Mouse (Mus musculus) T-helper 17 cell (primary cell): ENCODE measurements around the gene Fam71d.

ENCODE experiments used
- in situ Hi-C, 2 experiments: fragments of 300-600 bp; cut with MboI, MseI; formaldehyde crosslinking; loops; 1 replicate in 1 of 2; 2 replicates in 1 of 2; pipeline ENCODE4 v1.15.1; 2025; ENCODE audit warnings: high pct_unique_total_duplicates in 2 of 2

Fam71d gene

DNA sequence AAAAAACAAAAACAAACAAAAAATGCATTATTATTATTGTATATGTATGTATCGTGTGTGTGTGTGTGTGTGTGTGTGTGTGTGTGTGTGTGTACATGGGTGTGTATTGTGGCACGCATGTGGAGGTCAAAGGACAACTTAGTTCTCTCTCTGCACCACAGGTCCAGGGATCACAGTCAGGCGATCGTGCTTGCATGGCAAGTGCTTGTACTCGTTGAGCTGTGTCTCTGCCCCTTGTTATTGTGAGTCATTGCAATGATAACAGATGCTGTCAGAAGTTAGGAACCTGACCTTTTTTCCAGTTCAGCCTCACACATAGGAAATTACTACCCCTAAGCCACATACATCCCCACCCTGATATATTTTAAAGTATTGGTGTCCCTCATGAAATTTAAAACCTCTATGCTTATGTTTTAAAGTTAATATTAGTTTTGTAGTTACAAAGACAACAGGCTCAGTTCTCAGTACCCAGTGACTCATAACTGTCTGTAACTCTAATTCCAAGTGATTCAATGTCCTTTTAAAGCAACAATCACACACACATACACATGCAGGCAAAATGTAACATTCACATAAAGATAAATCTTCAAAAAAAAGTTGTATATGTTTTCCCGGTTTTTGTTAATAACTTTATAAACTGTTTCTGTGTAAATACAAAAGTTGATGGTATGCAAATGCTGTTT is 77.8 kb downstream of the Fam71d start:
- in situ Hi-C loops, result no loop called here

- in situ Hi-C loops, result no loop called here
Observed at GRCm38 (mm10) chr12:78773211-78773610, 81.9 kb downstream of the Fam71d start.

DNA sequence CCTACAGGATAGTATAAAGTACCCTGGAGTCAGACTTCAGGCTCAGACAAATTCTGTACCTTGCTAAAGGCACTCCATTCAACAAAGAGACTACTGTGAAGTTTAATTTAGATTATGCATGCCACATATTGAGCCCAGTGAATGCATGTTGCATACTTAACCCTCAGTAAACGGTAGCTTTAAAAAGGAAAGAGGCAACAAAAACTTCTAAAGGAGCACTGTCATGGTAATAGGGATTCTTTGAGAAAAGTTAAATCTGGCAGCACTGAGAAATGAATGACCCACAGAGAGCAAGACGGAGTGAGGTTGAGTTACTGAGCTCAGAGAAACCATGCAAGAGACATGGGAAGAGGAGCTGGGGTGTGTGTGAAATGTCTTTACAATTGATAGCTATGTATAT is 86.6 kb downstream of the Fam71d start:
- in situ Hi-C loops, result no loop called here

GRCm38 (mm10) chr12:78778423-78779067 is 87.2 kb downstream of the Fam71d start:
- in situ Hi-C loops, result no loop called here
